Mouse (Mus musculus): ENCODE measurements around the gene Clp1. TPM values are rescaled to one million over a fixed set of nuclear protein-coding genes. Genes with fewer than 3 reads are reported as not detected.

Gene Clp1
- polyA plus RNA-seq, 1 experiment: 0.70 TPM

DNA sequence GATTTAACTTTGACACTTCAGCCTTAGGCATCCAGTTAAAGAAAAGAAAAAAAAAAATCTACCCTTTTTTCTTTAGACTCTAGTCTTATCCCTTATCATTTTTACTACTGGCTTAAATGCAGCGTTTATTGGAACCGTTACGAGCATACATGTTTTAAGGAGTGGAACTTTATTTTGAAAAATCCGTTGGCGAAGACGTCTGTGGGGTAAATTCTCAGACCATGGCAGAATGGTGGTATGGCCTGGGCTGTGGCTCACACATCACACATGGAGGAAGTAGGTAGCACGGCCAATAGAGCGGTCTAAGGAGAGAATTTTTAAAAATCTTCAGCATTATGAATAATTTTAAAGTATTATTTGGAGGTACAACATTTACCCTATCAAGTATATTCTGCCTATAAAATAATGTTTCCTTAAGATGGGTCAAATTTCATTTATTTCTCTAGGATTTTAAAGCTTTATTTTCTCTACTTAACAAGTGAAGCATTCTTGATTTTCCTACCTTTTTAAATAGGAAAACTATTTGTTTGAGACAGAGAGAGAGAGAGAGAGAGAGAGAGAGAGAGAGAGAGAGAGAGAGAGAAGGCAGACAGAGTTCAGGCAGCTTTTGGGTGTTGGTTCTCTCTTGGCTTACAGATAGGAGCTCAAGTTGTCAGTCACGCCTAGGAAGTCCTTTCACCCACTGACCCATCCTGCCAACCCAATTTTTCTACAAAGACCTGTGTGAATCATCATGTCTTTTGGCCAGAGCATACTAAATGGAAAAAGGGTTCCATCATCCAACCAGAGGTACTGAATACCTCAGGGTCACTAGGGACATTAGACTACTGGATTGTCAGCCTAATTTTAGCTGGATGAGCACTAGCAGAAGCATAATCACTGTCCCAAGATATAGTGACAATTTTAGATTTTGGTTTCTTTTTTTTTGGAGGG, 10.5 kb downstream of the Clp1 start:
- Histone ChIP-seq H3K9me3 (no peaks in the 10 kb centered on the region), H3K36me3 (replicated peaks; ENCODE audit: low read length) (peaks cover 8% of the 10 kb centered on the region), H3K27me3 (replicated peaks) (no peaks in the 10 kb centered on the region), H3K4me3 (replicated peaks) (peak overlapping the region; percentile 97), H3K4me1 (peaks cover 39% of the 10 kb centered on the region)
- TF ChIP-seq FLI1 (IDR thresholded peaks at IDR 0.05; ENCODE audit: low read length): no peak
- TF ChIP-seq GATA1 (IDR thresholded peaks at IDR 0.05; ENCODE audit: borderline replicate concordance, low read length): no peak

DNA sequence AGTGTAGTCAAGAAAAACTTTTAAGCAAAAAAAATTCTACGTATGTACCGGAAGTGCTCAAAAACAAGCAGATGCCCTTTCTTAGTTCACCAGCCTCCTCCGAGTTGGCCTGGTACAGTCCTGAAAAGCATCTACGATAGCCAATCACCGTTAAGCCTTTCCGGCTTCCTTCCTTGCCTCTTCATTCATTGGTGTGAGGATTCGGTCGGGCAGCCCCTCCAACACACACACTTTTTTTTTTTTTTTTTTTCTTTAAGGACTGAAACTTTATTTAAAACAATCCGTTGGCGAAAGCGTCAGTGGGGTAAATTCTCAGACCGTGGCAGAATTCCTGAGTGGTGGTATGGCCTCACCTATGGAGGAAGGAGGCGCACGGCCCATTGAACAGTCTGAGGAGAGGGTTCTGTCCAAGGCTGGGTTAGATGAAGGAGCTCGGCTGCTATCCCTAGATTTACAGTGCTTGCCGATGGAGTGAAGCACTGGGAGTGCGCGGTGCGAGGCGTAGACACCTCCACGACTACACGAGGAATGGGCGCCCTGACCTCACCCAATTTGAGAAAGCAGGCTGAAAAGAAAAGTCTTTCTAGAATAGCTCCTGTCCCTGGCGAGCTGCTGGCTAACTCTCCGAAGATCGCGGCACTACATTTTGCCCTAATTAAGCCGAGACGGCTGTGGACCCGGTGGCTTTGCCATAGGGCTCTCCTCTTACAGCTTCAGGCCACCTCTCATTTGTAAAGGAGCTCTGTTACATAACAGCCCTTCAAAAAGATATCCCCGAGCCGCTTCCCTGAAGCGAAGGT, 11.4 kb downstream of the Clp1 start:
- peak overlapping the region; percentile 97 for H3K4me3 ChIP-seq (replicated peaks)
- TF ChIP-seq GATA1 (IDR thresholded peaks at IDR 0.05; ENCODE audit: borderline replicate concordance, low read length) (no peak), FLI1 (IDR thresholded peaks at IDR 0.05; ENCODE audit: low read length) (no peak)
- peaks cover 10% of the 10 kb centered on the region for H3K36me3 ChIP-seq (replicated peaks; ENCODE audit: low read length)
- H3K9me3 ChIP-seq: no peaks in the 10 kb centered on the region
- H3K4me1 ChIP-seq: peaks cover 36% of the 10 kb centered on the region
- no peaks in the 10 kb centered on the region for H3K27me3 ChIP-seq (replicated peaks)

DNA sequence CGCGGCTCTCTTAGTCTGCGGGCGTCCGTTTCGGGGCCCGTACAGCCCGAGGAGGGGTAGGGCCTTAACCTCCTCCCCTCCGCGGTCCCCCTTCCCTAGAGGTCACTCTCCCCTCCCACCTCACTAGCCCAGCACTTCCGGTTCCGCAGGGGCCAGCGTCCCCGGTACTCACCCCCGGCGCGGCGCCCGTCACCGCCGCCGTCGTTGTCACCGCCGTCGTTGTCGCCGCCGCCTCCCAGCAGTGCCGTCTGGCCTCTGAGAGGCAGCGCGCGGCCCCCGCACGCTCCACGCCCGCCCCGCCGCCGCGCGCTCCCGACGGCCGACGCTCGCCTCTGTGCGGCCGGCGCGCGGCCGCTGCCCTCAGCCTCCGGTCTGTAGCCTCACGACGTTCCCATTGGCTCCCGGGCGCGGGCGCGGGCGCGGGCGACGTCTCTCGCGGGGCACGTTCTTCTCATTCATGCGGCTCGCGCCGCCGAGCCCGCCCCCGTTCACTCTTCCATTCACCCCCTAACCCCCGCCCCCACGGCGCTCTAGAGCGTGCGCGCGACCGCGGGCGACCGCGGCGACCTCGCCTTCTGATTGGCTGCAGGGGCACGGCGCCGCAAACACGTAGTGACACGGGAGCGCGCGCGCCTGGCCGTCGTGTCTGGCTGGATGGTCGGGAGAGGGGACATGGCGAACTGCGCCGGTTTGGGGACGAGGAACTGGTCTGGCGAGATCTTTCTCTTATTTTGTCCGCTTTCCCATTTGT, 12.2 kb downstream of the Clp1 start, which contains the start of gene Zdhhc5:
TSS of gene Zdhhc5 (minus strand) at position 370 of the 751 bp plus-strand sequence.
- H3K9me3 ChIP-seq: no peaks in the 10 kb centered on the region
- TF ChIP-seq GATA1 (IDR thresholded peaks at IDR 0.05; ENCODE audit: borderline replicate concordance, low read length) (no peak), FLI1 (IDR thresholded peaks at IDR 0.05; ENCODE audit: low read length) (no peak)
- H3K4me3 ChIP-seq (replicated peaks): peak within 1 kb of the TSS; percentile 97
- H3K4me1 ChIP-seq: peaks cover 43% of the 10 kb centered on the region
- peaks cover 17% of the 10 kb centered on the region for H3K36me3 ChIP-seq (replicated peaks; ENCODE audit: low read length)
- H3K27me3 ChIP-seq (replicated peaks): no peaks in the 10 kb centered on the region

DNA sequence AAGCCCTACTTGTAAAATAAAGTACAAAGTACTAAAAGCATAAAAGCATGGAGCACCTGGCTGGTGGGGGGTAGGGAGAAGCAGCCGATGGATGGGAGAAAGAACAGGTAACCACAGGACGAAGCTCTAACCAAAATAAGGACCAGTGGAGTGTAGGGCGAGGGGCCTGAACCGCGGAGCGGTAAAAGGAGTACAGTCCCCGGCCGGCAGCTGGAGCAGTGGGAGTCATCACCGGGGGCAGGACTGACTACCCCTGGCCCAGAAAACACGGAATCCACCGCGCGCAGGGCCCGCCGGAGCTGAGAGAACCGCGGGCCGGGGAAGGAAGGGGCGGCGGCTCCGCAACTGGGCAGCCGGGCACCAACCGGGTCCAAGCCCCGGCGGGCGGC, 12.7 kb downstream of the Clp1 start:
- H3K4me3 ChIP-seq (replicated peaks): peak overlapping the region; percentile 97
- peaks cover 47% of the 10 kb centered on the region for H3K4me1 ChIP-seq
- TF ChIP-seq FLI1 (IDR thresholded peaks at IDR 0.05; ENCODE audit: low read length) (no peak), GATA1 (IDR thresholded peaks at IDR 0.05; ENCODE audit: borderline replicate concordance, low read length) (no peak)
- H3K9me3 ChIP-seq: no peaks in the 10 kb centered on the region
- H3K27me3 ChIP-seq (replicated peaks): no peaks in the 10 kb centered on the region
- peaks cover 23% of the 10 kb centered on the region for H3K36me3 ChIP-seq (replicated peaks; ENCODE audit: low read length)

DNA sequence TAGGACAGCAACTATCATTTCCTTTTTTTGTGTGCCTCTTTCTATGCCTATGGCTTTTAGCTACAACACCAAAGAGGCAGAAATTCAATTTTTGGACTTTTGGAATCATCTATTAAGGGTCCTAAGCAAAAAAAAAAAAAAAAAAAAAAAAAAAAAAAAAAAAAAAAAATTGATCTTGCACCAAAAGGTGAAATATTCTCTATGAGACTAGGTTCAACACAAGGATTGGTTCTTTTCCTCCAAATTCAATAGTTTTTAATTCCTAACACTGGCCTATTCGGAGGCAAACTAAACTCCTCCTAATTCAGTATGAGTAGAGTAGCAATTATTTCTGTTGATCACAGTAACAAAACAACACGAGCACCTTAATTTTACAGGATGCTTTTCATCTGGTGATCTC, 15.3 kb downstream of the Clp1 start:
- Histone ChIP-seq H3K36me3 (replicated peaks; ENCODE audit: low read length) (peaks cover 48% of the 10 kb centered on the region), H3K27me3 (replicated peaks) (no peaks in the 10 kb centered on the region), H3K4me3 (replicated peaks) (no peak overlapping the region), H3K9me3 (no peaks in the 10 kb centered on the region), H3K4me1 (peaks cover 62% of the 10 kb centered on the region)
- TF ChIP-seq FLI1 (IDR thresholded peaks at IDR 0.05; ENCODE audit: low read length) (no peak), GATA1 (IDR thresholded peaks at IDR 0.05; ENCODE audit: borderline replicate concordance, low read length) (no peak)

DNA sequence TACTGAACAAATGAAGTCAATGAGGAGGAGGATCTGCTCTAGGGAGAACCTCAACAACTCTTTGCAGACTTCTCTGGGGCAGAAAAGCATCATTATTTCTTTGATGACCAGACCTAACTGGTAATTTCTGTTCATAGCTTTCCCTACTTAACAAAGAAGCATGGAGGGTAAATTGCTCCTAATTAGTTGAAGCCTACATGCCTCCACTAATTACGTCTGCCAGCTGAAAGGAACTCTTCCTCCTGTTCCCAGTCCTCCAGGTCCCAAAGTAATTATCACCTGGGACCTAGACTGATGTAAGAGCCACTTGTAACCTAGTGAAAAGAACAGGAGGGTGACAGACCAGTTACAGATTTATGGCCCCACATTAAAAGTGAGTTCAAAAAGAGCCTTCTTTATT, 19.6 kb downstream of the Clp1 start:
- Histone ChIP-seq H3K4me3 (replicated peaks) (no peak overlapping the region), H3K36me3 (replicated peaks; ENCODE audit: low read length) (peaks cover 80% of the 10 kb centered on the region), H3K9me3 (no peaks in the 10 kb centered on the region), H3K27me3 (replicated peaks) (no peaks in the 10 kb centered on the region), H3K4me1 (peaks cover 83% of the 10 kb centered on the region)
- no peak for TF ChIP-seq FLI1 (IDR thresholded peaks at IDR 0.05; ENCODE audit: low read length)
- no peak for TF ChIP-seq GATA1 (IDR thresholded peaks at IDR 0.05; ENCODE audit: borderline replicate concordance, low read length)

DNA sequence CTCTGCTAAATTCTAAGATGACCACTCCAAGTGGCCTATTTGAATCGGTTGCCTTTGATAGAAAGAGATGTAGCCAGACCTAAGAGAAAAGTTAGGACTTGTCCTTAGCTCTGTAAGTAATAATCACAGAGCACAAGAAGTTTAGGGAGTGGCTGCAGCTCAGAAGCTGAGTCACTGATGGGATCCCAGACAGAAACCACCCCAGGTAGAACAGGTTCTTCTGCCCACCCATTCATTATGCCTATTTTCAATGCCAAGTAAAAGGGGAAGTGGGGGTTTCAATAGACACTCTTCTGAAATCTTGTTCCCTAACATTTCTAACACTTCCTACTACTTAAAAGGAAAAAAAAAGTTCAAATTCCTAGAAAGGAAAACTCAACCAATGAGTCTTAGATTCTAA, 21.9 kb downstream of the Clp1 start:
- TF ChIP-seq FLI1 (IDR thresholded peaks at IDR 0.05; ENCODE audit: low read length) (no peak), GATA1 (IDR thresholded peaks at IDR 0.05; ENCODE audit: borderline replicate concordance, low read length) (no peak)
- no peaks in the 10 kb centered on the region for H3K9me3 ChIP-seq
- peaks cover 83% of the 10 kb centered on the region for H3K36me3 ChIP-seq (replicated peaks; ENCODE audit: low read length)
- no peak overlapping the region for H3K4me3 ChIP-seq (replicated peaks)
- peaks cover 71% of the 10 kb centered on the region for H3K4me1 ChIP-seq
- no peaks in the 10 kb centered on the region for H3K27me3 ChIP-seq (replicated peaks)

DNA sequence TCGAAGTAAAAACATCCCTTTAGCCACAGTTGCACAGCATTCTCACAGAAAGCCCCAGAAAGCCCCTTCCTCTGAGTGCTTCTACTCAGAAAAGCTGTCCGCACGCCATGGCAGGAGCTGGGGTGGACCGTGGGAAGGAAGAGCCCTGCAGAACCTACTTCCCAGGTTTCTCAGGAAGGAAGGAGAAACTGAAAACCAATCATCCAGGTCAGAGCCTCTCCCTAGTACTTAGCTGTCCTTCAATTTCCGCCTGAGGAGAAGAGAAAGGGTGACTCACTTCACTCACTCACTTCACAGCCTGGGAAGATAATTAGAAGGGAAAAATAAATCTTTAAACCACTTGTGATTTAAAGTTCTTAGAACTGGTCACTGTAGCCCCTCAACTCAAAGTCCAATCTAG, 22.8 kb downstream of the Clp1 start:
- H3K36me3 ChIP-seq (replicated peaks; ENCODE audit: low read length): peaks cover 81% of the 10 kb centered on the region
- no peaks in the 10 kb centered on the region for H3K27me3 ChIP-seq (replicated peaks)
- peaks cover 65% of the 10 kb centered on the region for H3K4me1 ChIP-seq
- H3K9me3 ChIP-seq: no peaks in the 10 kb centered on the region
- TF ChIP-seq GATA1 (IDR thresholded peaks at IDR 0.05; ENCODE audit: borderline replicate concordance, low read length) (no peak), FLI1 (IDR thresholded peaks at IDR 0.05; ENCODE audit: low read length) (no peak)
- H3K4me3 ChIP-seq (replicated peaks): no peak overlapping the region

DNA sequence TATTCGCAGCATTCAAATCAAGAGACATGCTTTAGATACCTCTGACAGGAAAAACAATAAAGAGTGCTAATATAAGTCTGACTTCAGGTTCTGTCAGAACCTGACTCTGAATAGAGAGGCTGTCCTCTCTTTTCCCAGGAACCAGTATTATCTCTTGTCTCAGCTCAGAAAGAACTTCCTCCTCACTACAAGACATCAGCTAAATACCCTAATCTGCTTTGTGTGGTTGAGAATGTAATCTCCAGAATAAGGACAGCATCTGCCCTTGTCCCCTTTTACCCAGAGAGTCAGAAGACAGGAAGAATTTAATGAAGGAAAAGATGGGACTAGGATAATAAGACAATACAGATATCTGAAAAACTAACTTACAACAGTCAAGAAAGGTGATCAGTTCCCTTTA, 23.7 kb downstream of the Clp1 start:
- Histone ChIP-seq H3K4me3 (replicated peaks) (no peak overlapping the region), H3K9me3 (no peaks in the 10 kb centered on the region), H3K4me1 (peaks cover 58% of the 10 kb centered on the region), H3K27me3 (replicated peaks) (no peaks in the 10 kb centered on the region), H3K36me3 (replicated peaks; ENCODE audit: low read length) (peaks cover 80% of the 10 kb centered on the region)
- TF ChIP-seq GATA1 (IDR thresholded peaks at IDR 0.05; ENCODE audit: borderline replicate concordance, low read length): no peak
- no peak for TF ChIP-seq FLI1 (IDR thresholded peaks at IDR 0.05; ENCODE audit: low read length)
